Mouse (Mus musculus): Measurements from ENCODE around the gene Supt4a.
A peak's percentile ranks its signal among the peaks of the same experiment; 100 is the strongest.

The Supt4a gene

GRCm38 (mm10) chr11:87725964-87726562, 11.3 kb upstream of the Supt4a start:
- peak in 1 of 2 experiments; percentile 38 for DNase-seq (ENCODE audit: low spot score in 2 of 2)

DNA sequence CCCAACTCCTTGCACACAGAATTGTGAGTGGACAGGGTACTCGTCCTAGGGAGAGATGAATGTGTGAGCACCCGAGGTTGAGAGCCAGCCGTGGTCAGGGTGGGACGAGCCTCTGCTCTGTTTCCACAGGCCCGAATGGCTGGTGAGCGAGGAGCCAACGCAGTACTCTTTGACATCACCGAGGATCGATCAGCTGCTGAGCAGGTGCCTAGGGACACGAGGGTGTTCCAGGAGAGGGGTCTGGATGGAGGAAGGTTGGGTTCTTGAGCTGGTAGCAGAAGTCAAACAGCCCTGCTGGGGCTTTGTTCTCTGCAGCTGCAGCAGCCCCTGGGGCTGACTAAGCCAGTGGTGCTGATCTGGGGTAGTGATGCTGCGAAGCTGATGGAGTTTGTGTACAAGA, 10.3 kb upstream of the Supt4a start:
- DNase-seq (ENCODE audit: low spot score in 2 of 2) = no peak

DNA sequence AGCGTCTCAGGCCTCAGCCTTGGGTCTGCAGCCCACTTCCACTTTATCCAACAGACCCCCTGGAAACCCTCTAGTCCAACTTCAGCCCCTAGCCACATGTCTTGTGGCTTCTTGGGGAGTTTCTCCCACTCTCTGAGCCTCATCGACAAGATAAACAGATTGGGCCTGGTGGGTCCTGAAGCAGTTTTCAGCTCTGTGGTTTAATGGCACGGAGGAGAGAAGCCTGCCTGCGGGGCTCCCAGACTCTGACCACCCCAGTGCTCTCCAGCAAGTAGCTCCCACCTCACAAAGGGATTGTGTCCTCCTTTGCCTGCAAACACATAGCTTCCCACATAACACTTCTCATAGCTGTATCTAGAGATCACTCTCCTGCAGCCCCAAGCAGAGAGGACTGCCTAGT, 9.9 kb upstream of the Supt4a start:
- no peak for DNase-seq (ENCODE audit: low spot score in 2 of 2)

- DNase-seq (ENCODE audit: low spot score in 2 of 2) = no peak
Observed at GRCm38 (mm10) chr11:87728850-87729592, 8.3 kb upstream of the Supt4a start.

- DNase-seq (ENCODE audit: low spot score in 2 of 2) = no peak
Observed at GRCm38 (mm10) chr11:87729593-87730185, 7.7 kb upstream of the Supt4a start.

GRCm38 (mm10) chr11:87730652-87731310, 6.6 kb upstream of the Supt4a start:
- DNase-seq (ENCODE audit: low spot score in 2 of 2) = no peak

DNA sequence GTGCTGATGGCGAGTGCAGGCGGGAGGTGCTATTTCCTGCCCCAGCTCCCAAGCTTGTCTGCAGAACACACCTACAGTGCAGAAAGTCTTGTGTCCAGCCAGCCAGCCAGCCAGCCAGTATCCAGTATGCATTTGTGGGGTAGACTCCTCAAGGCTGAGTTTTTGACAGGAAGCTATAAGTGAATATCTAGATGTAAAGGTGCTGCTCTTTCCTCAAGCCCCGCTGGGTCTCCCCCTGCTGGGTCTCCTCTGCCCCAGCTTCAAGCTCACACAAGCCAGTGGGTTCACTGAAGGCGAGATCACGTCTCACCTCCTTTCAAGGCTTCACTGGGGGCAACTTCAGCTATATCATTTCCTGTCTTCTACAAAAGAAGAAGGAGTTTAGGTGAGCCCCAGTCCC, 3.0 kb upstream of the Supt4a start:
- DNase-seq (ENCODE audit: low spot score in 2 of 2) = no peak

- DNase-seq (ENCODE audit: low spot score in 2 of 2) = no peak
Observed at GRCm38 (mm10) chr11:87735691-87736090, 1.7 kb upstream of the Supt4a start.

DNA sequence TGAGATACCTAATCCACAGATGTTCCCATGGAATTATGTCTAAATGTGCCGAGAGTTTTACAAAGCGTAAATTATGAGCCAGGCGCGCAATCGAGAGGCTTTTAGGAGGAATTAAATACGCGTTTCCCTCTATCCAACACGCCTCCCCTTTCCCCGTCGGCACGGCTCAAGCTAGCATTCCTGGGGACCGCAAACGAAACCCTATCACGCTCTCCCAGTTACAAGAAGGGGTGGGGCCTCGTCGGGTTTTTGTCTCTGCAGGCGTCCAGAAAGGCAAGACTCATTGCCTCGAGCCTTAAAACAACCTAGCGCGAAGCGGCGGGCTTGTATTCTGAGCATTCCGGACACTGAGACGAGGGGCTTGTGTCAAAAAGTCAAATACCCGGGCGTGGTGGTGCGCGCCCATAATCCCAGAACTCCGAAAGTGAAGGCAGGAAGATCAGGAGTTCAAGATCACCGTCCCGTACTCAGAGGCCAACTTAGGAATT, 661 bp upstream of the Supt4a start:
- peak in 1 of 2 experiments; percentile 64 for DNase-seq (ENCODE audit: low spot score in 2 of 2)

DNA sequence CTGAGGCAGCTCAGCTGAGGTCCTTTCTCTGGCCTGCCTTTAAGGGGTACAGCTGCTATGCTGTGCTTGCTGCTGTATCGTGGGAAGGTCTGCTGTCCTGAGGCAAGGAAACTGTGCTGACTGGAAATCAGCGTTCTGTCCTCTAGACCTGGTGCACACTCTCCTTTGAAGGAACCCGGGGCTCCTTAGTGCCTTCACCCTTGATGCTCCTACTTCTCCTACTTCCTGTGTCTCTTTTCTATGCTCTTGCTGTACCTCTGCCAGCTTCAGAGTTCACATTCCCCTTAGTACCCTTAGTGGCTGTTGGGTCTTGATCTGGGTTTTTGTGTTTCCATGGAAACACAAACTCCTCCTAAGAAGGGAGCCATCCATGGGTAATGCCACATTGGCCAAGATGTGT, 6.3 kb downstream of the Supt4a start:
- DNase-seq (ENCODE audit: low spot score in 2 of 2) = no peak

DNA sequence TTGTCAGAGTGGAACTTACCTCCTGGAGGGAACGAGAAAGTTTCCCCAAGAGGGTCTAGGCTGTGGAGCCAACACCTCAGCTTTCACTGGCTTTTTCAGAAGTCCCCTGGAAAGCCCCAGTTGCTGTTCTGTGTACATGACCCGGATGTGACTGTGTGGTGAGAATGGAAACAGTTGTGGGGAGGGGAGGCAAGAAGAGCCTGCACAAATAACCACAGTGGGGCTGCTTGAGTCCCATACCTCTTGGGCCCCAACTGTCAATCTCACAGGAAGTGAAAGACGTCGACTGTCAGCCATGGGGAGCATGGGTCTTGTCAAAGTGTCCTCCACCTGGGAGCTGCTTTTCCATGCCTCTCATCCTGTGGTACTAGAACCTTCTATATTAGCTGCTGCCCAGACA, 7.6 kb downstream of the Supt4a start:
- DNase-seq (ENCODE audit: low spot score in 2 of 2) = no peak

GRCm38 (mm10) chr11:87745632-87746555, 8.5 kb downstream of the Supt4a start:
- no peak for DNase-seq (ENCODE audit: low spot score in 2 of 2)

DNA sequence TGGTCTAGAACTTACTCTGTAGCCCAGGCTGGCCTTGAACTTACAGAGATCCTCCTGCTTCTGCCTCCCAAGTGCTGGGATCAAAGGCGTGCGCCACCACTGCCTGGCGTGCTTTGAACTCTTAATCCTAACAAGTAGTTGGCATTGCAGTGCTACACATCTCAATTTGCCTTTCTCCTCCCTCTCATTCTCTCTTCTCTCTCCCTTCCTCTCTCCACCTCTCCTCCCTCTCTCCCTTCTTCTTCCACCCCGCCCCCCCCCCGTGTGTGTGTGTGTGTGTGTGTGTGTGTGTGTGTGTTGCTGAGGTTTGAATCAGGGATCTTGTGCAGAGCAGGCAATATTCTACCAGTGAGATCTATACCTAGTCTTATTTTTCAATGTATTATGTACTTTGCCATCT, 10.0 kb downstream of the Supt4a start:
- DNase-seq (ENCODE audit: low spot score in 2 of 2) = no peak

GRCm38 (mm10) chr11:87747716-87748115, 10.4 kb downstream of the Supt4a start:
- DNase-seq (ENCODE audit: low spot score in 2 of 2) = no peak

- peak; percentile 72 to 78 for DNase-seq (ENCODE audit: low spot score in 2 of 2)
Observed at GRCm38 (mm10) chr11:87748132-87749119, 11.1 kb downstream of the Supt4a start.

- peak; percentile 78 to 83 for DNase-seq (ENCODE audit: low spot score in 2 of 2)
Observed at GRCm38 (mm10) chr11:87749192-87750042, 12.1 kb downstream of the Supt4a start.

GRCm38 (mm10) chr11:87750043-87750421, 12.7 kb downstream of the Supt4a start:
- peak in 1 of 2 experiments; percentile 38 for DNase-seq (ENCODE audit: low spot score in 2 of 2)

GRCm38 (mm10) chr11:87750521-87750920, 13.2 kb downstream of the Supt4a start:
- DNase-seq (ENCODE audit: low spot score in 2 of 2) = no peak

DNA sequence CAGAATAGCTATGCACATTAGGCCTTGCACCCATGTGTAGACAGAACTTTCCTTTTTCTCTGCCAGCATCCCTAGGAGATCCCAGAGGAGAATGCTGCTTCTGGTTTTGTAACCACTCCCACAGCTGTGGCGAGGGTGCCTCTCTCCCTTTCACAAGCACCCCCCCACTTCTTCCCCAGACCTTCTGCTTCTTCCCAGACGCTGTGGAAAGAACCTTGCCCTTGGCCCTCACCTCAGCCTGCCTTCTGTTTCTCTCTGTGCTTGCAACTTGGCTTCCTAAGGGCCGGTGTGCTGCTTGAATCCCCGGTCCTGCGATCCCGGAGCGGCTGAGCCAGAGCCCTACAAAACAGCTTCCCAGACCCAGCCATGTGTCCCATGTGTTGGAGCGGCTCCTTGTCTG, 13.7 kb downstream of the Supt4a start:
- DNase-seq (ENCODE audit: low spot score in 2 of 2) = no peak

All from spleen, postnatal 14 days (tissue).